Mouse (Mus musculus): ENCODE results near the gene Opa3. TPM values are rescaled to one million over a fixed set of nuclear protein-coding genes. Genes with fewer than 3 reads are reported as not detected.

Gene Opa3
- polyA plus RNA-seq, 1 experiment from 2014 or later, result 33.0 TPM

- H3K4me2 ChIP-seq (ENCODE audit: low read depth, low read length), result no peak overlapping the region
- no peak overlapping the region for H3K27ac ChIP-seq (ENCODE audit: low read length)
- H3K4me3 ChIP-seq (replicated peaks; ENCODE audit: low read length), result no peak overlapping the region
- no peak for ATAC-seq (ENCODE audit: insufficient read depth, low FRiP score)
- peaks cover 14% of the 10 kb centered on the region for H3K4me1 ChIP-seq (ENCODE audit: control insufficient read depth, insufficient read depth, low read length)
- no peaks in the 10 kb centered on the region for H3K36me3 ChIP-seq (ENCODE audit: control insufficient read depth, insufficient read depth, low read length)
- no peaks in the 10 kb centered on the region for H3K27me3 ChIP-seq (ENCODE audit: control insufficient read depth, insufficient read depth, low read length)
- no peaks in the 10 kb centered on the region for H3K9me3 ChIP-seq (replicated peaks; ENCODE audit: control insufficient read depth, low read length)
- WGBS, result 72% methylated on average over 2 of the region's 2 CpGs
- peak overlapping the region; percentile 5; the same call in 1 of the 2 replicates for H3K9ac ChIP-seq (ENCODE audit: low read length)
Measured at GRCm38 (mm10) chr7:19235092-19235671, 7.0 kb downstream of the Opa3 start.

- Histone ChIP-seq H3K36me3 (ENCODE audit: control insufficient read depth, insufficient read depth, low read length) (no peaks in the 10 kb centered on the region), H3K27me3 (ENCODE audit: control insufficient read depth, insufficient read depth, low read length) (no peaks in the 10 kb centered on the region), H3K27ac (ENCODE audit: low read length) (no peak overlapping the region), H3K4me3 (replicated peaks; ENCODE audit: low read length) (no peak overlapping the region), H3K4me1 (ENCODE audit: control insufficient read depth, insufficient read depth, low read length) (peaks cover 19% of the 10 kb centered on the region), H3K4me2 (ENCODE audit: low read depth, low read length) (no peak overlapping the region), H3K9me3 (replicated peaks; ENCODE audit: control insufficient read depth, low read length) (no peaks in the 10 kb centered on the region), H3K9ac (ENCODE audit: low read length) (peak overlapping the region; percentile 20; the same call in 1 of the 2 replicates)
- 61% methylated on average over 2 of the region's 2 CpGs for WGBS
- ATAC-seq (ENCODE audit: insufficient read depth, low FRiP score), result no peak
Measured at GRCm38 (mm10) chr7:19236411-19236810, 8.3 kb downstream of the Opa3 start.

GRCm38 (mm10) chr7:19238344-19238743, 10.2 kb downstream of the Opa3 start:
- Histone ChIP-seq H3K27me3 (ENCODE audit: control insufficient read depth, insufficient read depth, low read length) (no peaks in the 10 kb centered on the region), H3K9me3 (replicated peaks; ENCODE audit: control insufficient read depth, low read length) (no peaks in the 10 kb centered on the region), H3K36me3 (ENCODE audit: control insufficient read depth, insufficient read depth, low read length) (no peaks in the 10 kb centered on the region), H3K4me1 (ENCODE audit: control insufficient read depth, insufficient read depth, low read length) (peaks cover 19% of the 10 kb centered on the region), H3K9ac (ENCODE audit: low read length) (no peak overlapping the region), H3K4me3 (replicated peaks; ENCODE audit: low read length) (no peak overlapping the region), H3K4me2 (ENCODE audit: low read depth, low read length) (no peak overlapping the region), H3K27ac (ENCODE audit: low read length) (no peak overlapping the region)
- 88% methylated on average over 4 of the region's 4 CpGs for WGBS
- no peak for ATAC-seq (ENCODE audit: insufficient read depth, low FRiP score)

- no peak overlapping the region; the same call in 1 of the 2 replicates for H3K9ac ChIP-seq (ENCODE audit: low read length)
- H3K27me3 ChIP-seq (ENCODE audit: control insufficient read depth, insufficient read depth, low read length), result no peaks in the 10 kb centered on the region
- H3K4me2 ChIP-seq (ENCODE audit: low read depth, low read length), result no peak overlapping the region
- 0% methylated on average over 1 of the region's 1 CpGs for WGBS
- peaks cover 19% of the 10 kb centered on the region for H3K4me1 ChIP-seq (ENCODE audit: control insufficient read depth, insufficient read depth, low read length)
- no peaks in the 10 kb centered on the region for H3K36me3 ChIP-seq (ENCODE audit: control insufficient read depth, insufficient read depth, low read length)
- ATAC-seq (ENCODE audit: insufficient read depth, low FRiP score), result peak; percentile 91
- no peaks in the 10 kb centered on the region for H3K9me3 ChIP-seq (replicated peaks; ENCODE audit: control insufficient read depth, low read length)
- peak overlapping the region; percentile 66; the same call in 1 of the 2 replicates for H3K27ac ChIP-seq (ENCODE audit: low read length)
- no peak overlapping the region for H3K4me3 ChIP-seq (replicated peaks; ENCODE audit: low read length)
Measured at GRCm38 (mm10) chr7:19239423-19239822, 11.3 kb downstream of the Opa3 start.

GRCm38 (mm10) chr7:19239986-19240385, 11.9 kb downstream of the Opa3 start:
- Histone ChIP-seq H3K36me3 (ENCODE audit: control insufficient read depth, insufficient read depth, low read length) (no peaks in the 10 kb centered on the region), H3K4me3 (replicated peaks; ENCODE audit: low read length) (no peak overlapping the region), H3K9me3 (replicated peaks; ENCODE audit: control insufficient read depth, low read length) (no peaks in the 10 kb centered on the region), H3K27ac (ENCODE audit: low read length) (peak overlapping the region; percentile 66), H3K4me1 (ENCODE audit: control insufficient read depth, insufficient read depth, low read length) (peaks cover 19% of the 10 kb centered on the region), H3K4me2 (ENCODE audit: low read depth, low read length) (no peak overlapping the region), H3K9ac (ENCODE audit: low read length) (no peak overlapping the region), H3K27me3 (ENCODE audit: control insufficient read depth, insufficient read depth, low read length) (no peaks in the 10 kb centered on the region)
- ATAC-seq (ENCODE audit: insufficient read depth, low FRiP score), result no peak
- 44% methylated on average over 4 of the region's 4 CpGs for WGBS

GRCm38 (mm10) chr7:19240905-19241463, 12.8 kb downstream of the Opa3 start:
- Histone ChIP-seq H3K4me3 (replicated peaks; ENCODE audit: low read length) (no peak overlapping the region), H3K9ac (ENCODE audit: low read length) (no peak overlapping the region), H3K27ac (ENCODE audit: low read length) (no peak overlapping the region; the same call in 1 of the 2 replicates), H3K4me1 (ENCODE audit: control insufficient read depth, insufficient read depth, low read length) (peaks cover 14% of the 10 kb centered on the region), H3K27me3 (ENCODE audit: control insufficient read depth, insufficient read depth, low read length) (no peaks in the 10 kb centered on the region), H3K4me2 (ENCODE audit: low read depth, low read length) (no peak overlapping the region), H3K36me3 (ENCODE audit: control insufficient read depth, insufficient read depth, low read length) (no peaks in the 10 kb centered on the region), H3K9me3 (replicated peaks; ENCODE audit: control insufficient read depth, low read length) (no peaks in the 10 kb centered on the region)
- 0 out of 2 replicates have a peak, but pooled peaks have one; percentile 31 for ATAC-seq (ENCODE audit: insufficient read depth, low FRiP score)
- 80% methylated on average over 8 of the region's 8 CpGs for WGBS

GRCm38 (mm10) chr7:19242005-19242404, 13.9 kb downstream of the Opa3 start:
- H3K27ac ChIP-seq (ENCODE audit: low read length), result no peak overlapping the region
- no peak overlapping the region for H3K4me2 ChIP-seq (ENCODE audit: low read depth, low read length)
- H3K4me1 ChIP-seq (ENCODE audit: control insufficient read depth, insufficient read depth, low read length), result peaks cover 8% of the 10 kb centered on the region; the same call in 1 of the 2 replicates
- ATAC-seq (ENCODE audit: insufficient read depth, low FRiP score), result no peak
- H3K9ac ChIP-seq (ENCODE audit: low read length), result no peak overlapping the region
- WGBS, result 89% methylated on average over 1 of the region's 1 CpGs
- H3K4me3 ChIP-seq (replicated peaks; ENCODE audit: low read length), result no peak overlapping the region
- H3K27me3 ChIP-seq (ENCODE audit: control insufficient read depth, insufficient read depth, low read length), result no peaks in the 10 kb centered on the region
- H3K36me3 ChIP-seq (ENCODE audit: control insufficient read depth, insufficient read depth, low read length), result no peaks in the 10 kb centered on the region
- H3K9me3 ChIP-seq (replicated peaks; ENCODE audit: control insufficient read depth, low read length), result no peaks in the 10 kb centered on the region

GRCm38 (mm10) chr7:19243858-19244257, 15.7 kb downstream of the Opa3 start:
- Histone ChIP-seq H3K4me1 (ENCODE audit: control insufficient read depth, insufficient read depth, low read length) (peaks cover 8% of the 10 kb centered on the region; the same call in 1 of the 2 replicates), H3K27me3 (ENCODE audit: control insufficient read depth, insufficient read depth, low read length) (no peaks in the 10 kb centered on the region), H3K36me3 (ENCODE audit: control insufficient read depth, insufficient read depth, low read length) (0 out of 2 replicates have a peak, but pooled peaks cover 4% of the 10 kb centered on the region), H3K9ac (ENCODE audit: low read length) (no peak overlapping the region), H3K4me3 (replicated peaks; ENCODE audit: low read length) (no peak overlapping the region), H3K27ac (ENCODE audit: low read length) (no peak overlapping the region), H3K9me3 (replicated peaks; ENCODE audit: control insufficient read depth, low read length) (no peaks in the 10 kb centered on the region), H3K4me2 (ENCODE audit: low read depth, low read length) (no peak overlapping the region)
- WGBS, result 70% methylated on average over 5 of the region's 5 CpGs
- ATAC-seq (ENCODE audit: insufficient read depth, low FRiP score), result no peak

GRCm38 (mm10) chr7:19245083-19245482, 16.9 kb downstream of the Opa3 start:
- H3K9ac ChIP-seq (ENCODE audit: low read length), result no peak overlapping the region
- H3K4me1 ChIP-seq (ENCODE audit: control insufficient read depth, insufficient read depth, low read length), result peaks cover 5% of the 10 kb centered on the region; the same call in 1 of the 2 replicates
- H3K4me2 ChIP-seq (ENCODE audit: low read depth, low read length), result no peak overlapping the region
- H3K27me3 ChIP-seq (ENCODE audit: control insufficient read depth, insufficient read depth, low read length), result no peaks in the 10 kb centered on the region
- 0 out of 2 replicates have a peak, but pooled peaks cover 4% of the 10 kb centered on the region for H3K36me3 ChIP-seq (ENCODE audit: control insufficient read depth, insufficient read depth, low read length)
- no peak overlapping the region for H3K27ac ChIP-seq (ENCODE audit: low read length)
- no peak overlapping the region for H3K4me3 ChIP-seq (replicated peaks; ENCODE audit: low read length)
- no peak for ATAC-seq (ENCODE audit: insufficient read depth, low FRiP score)
- no peaks in the 10 kb centered on the region for H3K9me3 ChIP-seq (replicated peaks; ENCODE audit: control insufficient read depth, low read length)
- WGBS, result 93% methylated on average over 3 of the region's 3 CpGs
